Mouse (Mus musculus) liver, adult 2 months (tissue): Measurements from ENCODE around the gene Trim27.

Source experiments
- CTCF ChIP-seq: fragments of 200-500 bp; IDR thresholded peaks from 2 replicates; pipeline ENCODE4 v1.5.1; 2011; ENCODE audit warnings: low read depth, low read length, control low read depth
- POLR2A ChIP-seq: fragments of 200-500 bp; IDR thresholded peaks from 2 replicates; pipeline ENCODE4 v1.6.1; 2011; ENCODE audit warnings: low read length, control low read depth; ENCODE audit not compliant: insufficient read depth; ENCODE audit errors: extremely low read depth

GRCm38 (mm10) chr13:21226031-21226430 is 46.8 kb downstream of the Trim27 start:
- no peak for TF ChIP-seq CTCF
- no peak for TF ChIP-seq POLR2A
